Comparison of ENCODE assay signal across 9 mouse cellular contexts in the genomic region with DNA sequence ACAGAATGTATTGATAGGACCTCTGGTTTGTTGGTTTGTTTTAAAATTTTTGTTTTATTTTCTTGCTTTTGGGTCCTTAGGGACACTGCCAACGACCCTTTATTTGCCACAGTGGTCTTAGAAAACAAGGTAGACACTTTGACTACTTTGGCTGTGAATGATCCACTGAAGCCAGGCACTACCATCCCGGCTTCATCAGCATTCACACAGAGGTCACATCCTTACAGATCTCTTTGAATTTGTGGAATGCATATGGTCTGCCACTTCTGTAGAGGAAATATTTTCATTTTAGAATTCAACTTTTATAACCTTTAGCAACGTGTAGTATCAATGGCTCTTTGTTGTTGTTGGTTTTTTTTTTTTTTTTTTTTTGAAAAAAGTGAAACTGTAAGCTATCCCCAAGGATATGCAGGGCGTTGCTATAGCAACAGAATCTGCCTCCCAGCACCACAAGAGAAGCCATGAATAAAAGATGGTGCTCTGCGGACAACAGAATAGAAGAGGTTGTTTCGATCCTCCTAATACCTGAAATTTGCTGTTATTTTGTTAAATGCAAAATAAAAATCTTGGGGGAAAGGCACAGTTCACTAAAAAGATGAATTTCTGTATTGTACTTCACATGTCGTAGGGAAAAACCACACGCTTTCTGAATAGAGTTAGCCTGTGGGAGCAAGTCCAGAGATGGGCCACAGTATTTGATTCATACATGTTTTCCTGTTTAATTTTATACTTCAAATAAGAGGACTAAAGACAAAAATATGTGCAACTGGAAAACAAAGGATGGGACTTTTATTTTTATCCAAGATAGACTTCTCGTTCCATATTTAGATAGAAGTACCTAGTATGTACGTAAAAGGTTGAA.
DNase-seq lines count a peak whose midpoint lies in the region; ATAC-seq and TF ChIP-seq lines count a peak whose summit lies in the region.
"Had no signal": no experiment of that assay in that cellular context is flagged by ENCODE, and none has a peak within 500 bp of the region (broad histone marks: within the 10 kb centered on the region; RNA-seq: fewer than 3 reads in every experiment).

No protein-coding gene starts in this region.

- no peak for TF ChIP-seq CTCF in hindbrain, postnatal 0 days (IDR thresholded peaks at IDR 0.05; ENCODE audit: low read depth)

- WGBS in embryonic facial prominence, embryonic 11.5 days: 65% methylated on average over 10 of the region's 10 CpGs
- WGBS in embryonic facial prominence, embryonic 10.5 days: 67% methylated on average over 10 of the region's 10 CpGs
- 34% methylated on average over 10 of the region's 10 CpGs for WGBS in hindbrain, postnatal 0 days
- WGBS in neural tube, embryonic 12.5 days: 45% methylated on average over 10 of the region's 10 CpGs
- 72% methylated on average over 10 of the region's 10 CpGs for WGBS in kidney, embryonic 14.5 days

- H3K9me3 ChIP-seq in embryonic facial prominence, embryonic 11.5 days (replicated peaks; ENCODE audit: control insufficient read depth, low read length): no peaks in the 10 kb centered on the region
- no peaks in the 10 kb centered on the region for H3K9me3 ChIP-seq in embryonic facial prominence, embryonic 10.5 days
- H3K9me3 ChIP-seq in hindbrain, postnatal 0 days (ENCODE audit: low read length): no peaks in the 10 kb centered on the region
- no peaks in the 10 kb centered on the region for H3K9me3 ChIP-seq in neural tube, embryonic 12.5 days
- no peaks in the 10 kb centered on the region for H3K9me3 ChIP-seq in kidney, embryonic 14.5 days (ENCODE audit: control insufficient read depth, low read length)

- H3K4me1 ChIP-seq in embryonic facial prominence, embryonic 11.5 days (ENCODE audit: control insufficient read depth, insufficient read depth, low read length): no peaks in the 10 kb centered on the region
- no peaks in the 10 kb centered on the region for H3K4me1 ChIP-seq in embryonic facial prominence, embryonic 10.5 days
- H3K4me1 ChIP-seq in hindbrain, postnatal 0 days (ENCODE audit: insufficient read depth, low read length): no peaks in the 10 kb centered on the region
- H3K4me1 ChIP-seq in neural tube, embryonic 12.5 days: no peaks in the 10 kb centered on the region
- no peaks in the 10 kb centered on the region for H3K4me1 ChIP-seq in kidney, embryonic 14.5 days (ENCODE audit: control insufficient read depth, insufficient read depth, low read length)

- no peak overlapping the region for H3K4me3 ChIP-seq in embryonic facial prominence, embryonic 11.5 days (ENCODE audit: low read depth, low read length)
- H3K4me3 ChIP-seq in embryonic facial prominence, embryonic 10.5 days: no peak overlapping the region
- H3K4me3 ChIP-seq in hindbrain, postnatal 0 days (ENCODE audit: low read length): no peak overlapping the region
- H3K4me3 ChIP-seq in neural tube, embryonic 12.5 days: no peak overlapping the region
- no peak overlapping the region for H3K4me3 ChIP-seq in kidney, embryonic 14.5 days (ENCODE audit: low read length)

- no peaks in the 10 kb centered on the region for H3K36me3 ChIP-seq in embryonic facial prominence, embryonic 11.5 days (replicated peaks; ENCODE audit: control insufficient read depth, insufficient read depth, low read depth, low read length)
- H3K36me3 ChIP-seq in embryonic facial prominence, embryonic 10.5 days (replicated peaks): no peaks in the 10 kb centered on the region
- no peaks in the 10 kb centered on the region for H3K36me3 ChIP-seq in hindbrain, postnatal 0 days (ENCODE audit: insufficient read depth, low read length)
- H3K36me3 ChIP-seq in neural tube, embryonic 12.5 days: no peaks in the 10 kb centered on the region
- no peaks in the 10 kb centered on the region for H3K36me3 ChIP-seq in kidney, embryonic 14.5 days (ENCODE audit: control insufficient read depth, insufficient read depth, low read length)

- no peaks in the 10 kb centered on the region for H3K27me3 ChIP-seq in embryonic facial prominence, embryonic 11.5 days (ENCODE audit: control insufficient read depth, insufficient read depth, low read length)
- peaks cover 13% of the 10 kb centered on the region; the same call in 1 of the 2 replicates for H3K27me3 ChIP-seq in embryonic facial prominence, embryonic 10.5 days (replicated peaks; ENCODE audit: low read depth, poor library complexity, severe bottlenecking)
- H3K27me3 ChIP-seq in hindbrain, postnatal 0 days (ENCODE audit: insufficient read depth, low read length): no peaks in the 10 kb centered on the region
- H3K27me3 ChIP-seq in neural tube, embryonic 12.5 days (replicated peaks): no peaks in the 10 kb centered on the region; the same call in 1 of the 2 replicates
- H3K27me3 ChIP-seq in kidney, embryonic 14.5 days (ENCODE audit: control insufficient read depth, insufficient read depth, low read length): no peaks in the 10 kb centered on the region

- no peak overlapping the region for H3K27ac ChIP-seq in embryonic facial prominence, embryonic 11.5 days (replicated peaks; ENCODE audit: low read depth, low read length)
- no peak overlapping the region for H3K27ac ChIP-seq in embryonic facial prominence, embryonic 10.5 days (replicated peaks)
- H3K27ac ChIP-seq in hindbrain, postnatal 0 days: peak overlapping the region; percentile 22; the same call in 1 of the 2 replicates
- no peak overlapping the region for H3K27ac ChIP-seq in neural tube, embryonic 12.5 days
- H3K27ac ChIP-seq in kidney, embryonic 14.5 days (ENCODE audit: low read depth, low read length): no peak overlapping the region

- H3K9ac ChIP-seq in embryonic facial prominence, embryonic 11.5 days (replicated peaks; ENCODE audit: low read length): no peak overlapping the region
- no peak overlapping the region for H3K9ac ChIP-seq in hindbrain, postnatal 0 days (replicated peaks; ENCODE audit: low read length)
- H3K9ac ChIP-seq in neural tube, embryonic 12.5 days: no peak overlapping the region
- no peak overlapping the region for H3K9ac ChIP-seq in kidney, embryonic 14.5 days (ENCODE audit: low read depth, low read length)

- peak; percentile 19 for DNase-seq in embryonic facial prominence, embryonic 11.5 days (ENCODE audit: low spot score)
- DNase-seq in embryonic facial prominence, embryonic 10.5 days (ENCODE audit: low spot score): no peak
- peak; percentile 64 for DNase-seq in embryo, embryonic 11 days
- DNase-seq in hindbrain, postnatal 0 days (ENCODE audit: low spot score): peak; percentile 85
- DNase-seq in spleen, adult 12 weeks (ENCODE audit: low spot score): no peak
- no peak for DNase-seq in kidney, adult 11 months
- DNase-seq: gastrocnemius, postnatal 36 days had no signal

- no peak overlapping the region for H3K4me2 ChIP-seq in embryonic facial prominence, embryonic 11.5 days (ENCODE audit: low read depth, low read length)
- H3K4me2 ChIP-seq in hindbrain, postnatal 0 days (ENCODE audit: low read depth, low read length): no peak overlapping the region; the same call in 1 of the 2 replicates
- no peak overlapping the region for H3K4me2 ChIP-seq in neural tube, embryonic 12.5 days (replicated peaks)
- no peak overlapping the region for H3K4me2 ChIP-seq in kidney, embryonic 14.5 days (replicated peaks; ENCODE audit: low read depth, low read length)

- ATAC-seq in embryonic facial prominence, embryonic 11.5 days (replicated peaks; ENCODE audit: insufficient number of reproducible peaks, low FRiP score, low TSS enrichment, low read depth): no peak
- peak; percentile 85 for ATAC-seq in hindbrain, postnatal 0 days
- ATAC-seq in neural tube, embryonic 12.5 days (ENCODE audit: low FRiP score, low read depth): peak; percentile 89
- no peak for ATAC-seq in kidney, embryonic 14.5 days (ENCODE audit: low FRiP score, low TSS enrichment)

Comparison
In these comparisons a context has a peak if more than half of its experiments do, and no peak if none do; other contexts are left out.
1. DNase-seq: peak in embryonic facial prominence, embryonic 11.5 days (single experiment), embryo, embryonic 11 days (single experiment) and hindbrain, postnatal 0 days (single experiment); none in embryonic facial prominence, embryonic 10.5 days (single experiment), spleen, adult 12 weeks (single experiment) and kidney, adult 11 months (single experiment).
2. ATAC-seq: peak in hindbrain, postnatal 0 days (single experiment) and neural tube, embryonic 12.5 days (single experiment); none in embryonic facial prominence, embryonic 11.5 days (single experiment) and kidney, embryonic 14.5 days (single experiment).